Mouse (Mus musculus): Measurements from ENCODE around the gene Qrich2. TPM values are rescaled to one million over a fixed set of nuclear protein-coding genes. Genes with fewer than 3 reads are reported as not detected.

The Qrich2 gene
- total and polyA plus RNA-seq, 3 experiments = 0.11 TPM; not detected in 2

GRCm38 (mm10) chr11:116511301-116511868, 45.3 kb upstream of the Qrich2 start:
- H3K27ac ChIP-seq (ENCODE audit: control insufficient read depth, low read depth, low read length) = peak overlapping the region; percentile 66

GRCm38 (mm10) chr11:116508689-116509088, 42.6 kb upstream of the Qrich2 start:
- Histone ChIP-seq H3K9ac (ENCODE audit: control insufficient read depth, low read depth, low read length, poor library complexity, severe bottlenecking) (no peak overlapping the region), H3K36me3 (ENCODE audit: control insufficient read depth in 1 of 2, insufficient read depth in 2 of 2, low read length in 2 of 2) (peaks cover 0 to 30% of the 10 kb centered on the region in 2 experiments; a peak in 2 of 4 replicates), H3K27ac (ENCODE audit: control insufficient read depth, low read depth, low read length) (peak overlapping the region; percentile 0; the same call in 1 of the 2 replicates), H3K4me1 (ENCODE audit: control insufficient read depth in 1 of 2, insufficient read depth in 2 of 2, low read length in 2 of 2) (peaks cover 21 to 43% of the 10 kb centered on the region in 2 experiments), H3K4me3 (ENCODE audit: control insufficient read depth in 1 of 2, insufficient read depth in 1 of 2, low read depth in 2 of 2, low read length in 2 of 2) (no peak overlapping the region), H3K27me3 (ENCODE audit: control insufficient read depth in 1 of 2, insufficient read depth in 2 of 2, low read length in 2 of 2) (no peaks in the 10 kb centered on the region), H3K9me3 (replicated peaks; ENCODE audit: insufficient read depth, low read length) (no peaks in the 10 kb centered on the region), H3K79me2 (ENCODE audit: control insufficient read depth, insufficient read depth, low read length, poor library complexity) (no peaks in the 10 kb centered on the region; the same call in 1 of the 2 replicates)
- no peak for DNase-seq (ENCODE audit: low read depth, low spot score)
- TF ChIP-seq RAD21 (IDR thresholded peaks at IDR 0.05; ENCODE audit: low read depth, low read length) = no peak
- TF ChIP-seq MAX (IDR thresholded peaks at IDR 0.05; ENCODE audit: low read length) = no peak
- TF ChIP-seq MAFK (IDR thresholded peaks at IDR 0.05; ENCODE audit: borderline replicate concordance, low read depth, low read length) = no peak
- no peak for TF ChIP-seq UBTF (IDR thresholded peaks at IDR 0.05; ENCODE audit: borderline replicate concordance, insufficient read depth, low read depth, low read length)
- no peak for TF ChIP-seq ZC3H11A (IDR thresholded peaks at IDR 0.05; ENCODE audit: low read depth, low read length)
- TF ChIP-seq TBP (IDR thresholded peaks at IDR 0.05; ENCODE audit: low read depth, low read length) = no peak
- TF ChIP-seq POLR2AphosphoS5 (IDR thresholded peaks at IDR 0.05; ENCODE audit: borderline replicate concordance, low read depth, low read length) = no peak
- TF ChIP-seq SIN3A (IDR thresholded peaks at IDR 0.05; ENCODE audit: low read length) = no peak
- no peak for TF ChIP-seq MXI1 (IDR thresholded peaks at IDR 0.05; ENCODE audit: low read depth, low read length)
- TF ChIP-seq KAT2A (conservative IDR thresholded peaks at IDR 0.05; ENCODE audit: low read depth, low read length) = no peak
- TF ChIP-seq ZKSCAN1 (IDR thresholded peaks at IDR 0.05; ENCODE audit: low read depth, low read length) = no peak
- TF ChIP-seq MYC (IDR thresholded peaks at IDR 0.05; ENCODE audit: low read depth, low read length) = no peak
- TF ChIP-seq POLR2AphosphoS2 (IDR thresholded peaks at IDR 0.05; ENCODE audit: low read length) = no peak
- no peak for TF ChIP-seq MYB (IDR thresholded peaks at IDR 0.05; ENCODE audit: low read depth, low read length)
- TF ChIP-seq NELFE (IDR thresholded peaks at IDR 0.05; ENCODE audit: low read depth, low read length) = no peak
- no peak for TF ChIP-seq CHD2 (IDR thresholded peaks at IDR 0.05; ENCODE audit: low read length)
- TF ChIP-seq E2F4 (IDR thresholded peaks at IDR 0.05; ENCODE audit: borderline replicate concordance, low read depth, low read length) = no peak

More at GRCm38 (mm10) chr11:116511301-116511868, 45.3 kb upstream of the Qrich2 start:
- Histone ChIP-seq H3K4me1 (ENCODE audit: control insufficient read depth in 1 of 2, insufficient read depth in 2 of 2, low read length in 2 of 2) (peaks cover 20 to 26% of the 10 kb centered on the region in 2 experiments), H3K79me2 (ENCODE audit: control insufficient read depth, insufficient read depth, low read length, poor library complexity) (no peaks in the 10 kb centered on the region), H3K9me3 (replicated peaks; ENCODE audit: insufficient read depth, low read length) (no peaks in the 10 kb centered on the region), H3K9ac (ENCODE audit: control insufficient read depth, low read depth, low read length, poor library complexity, severe bottlenecking) (peak overlapping the region; percentile 13; the same call in 1 of the 2 replicates), H3K4me3 (ENCODE audit: control insufficient read depth in 1 of 2, insufficient read depth in 1 of 2, low read depth in 2 of 2, low read length in 2 of 2) (peak overlapping the region in 1 of 2 experiments; percentile 5; a peak in 1 of 4 replicates), H3K36me3 (ENCODE audit: control insufficient read depth in 1 of 2, insufficient read depth in 2 of 2, low read length in 2 of 2) (peaks cover 0 to 20% of the 10 kb centered on the region in 2 experiments; a peak in 2 of 4 replicates), H3K27me3 (ENCODE audit: control insufficient read depth in 1 of 2, insufficient read depth in 2 of 2, low read length in 2 of 2) (no peaks in the 10 kb centered on the region)
- DNase-seq (ENCODE audit: low read depth, low spot score) = peak; percentile 95
- TF ChIP-seq ELF1 (IDR thresholded peaks at IDR 0.05; ENCODE audit: low read depth, low read length) (peak; percentile 37; the same call in 1 of the 2 replicates), SIN3A (IDR thresholded peaks at IDR 0.05; ENCODE audit: low read length) (peak; percentile 58; the same call in 1 of the 2 replicates), NELFE (IDR thresholded peaks at IDR 0.05; ENCODE audit: low read depth, low read length) (peak; percentile 54), RCOR1 (IDR thresholded peaks at IDR 0.05; ENCODE audit: low read depth, low read length) (peak; percentile 12; the same call in 1 of the 2 replicates), GATA1 (IDR thresholded peaks at IDR 0.05; ENCODE audit: low read depth, low read length) (peak; percentile 60), EP300 (IDR thresholded peaks at IDR 0.05; ENCODE audit: low read depth in 1 of 2, low read length in 2 of 2) (peak in 1 of 2 experiments; percentile 73; a peak in 3 of 4 replicates), POLR2A (IDR thresholded peaks at IDR 0.05; ENCODE audit: control insufficient read depth in 1 of 2, insufficient read depth in 1 of 2, low read depth in 1 of 2, low read length in 2 of 2, poor library complexity in 1 of 2) (peak in 1 of 2 experiments; percentile 73; a peak in 2 of 4 replicates), MAFK (IDR thresholded peaks at IDR 0.05; ENCODE audit: borderline replicate concordance, low read depth, low read length) (no peak), MAZ (IDR thresholded peaks at IDR 0.05; ENCODE audit: low read depth, low read length) (0 out of 2 replicates have a peak, but pooled peaks have one; percentile 47), SMC3 (IDR thresholded peaks at IDR 0.05; ENCODE audit: low read depth, low read length) (no peak), MAX (IDR thresholded peaks at IDR 0.05; ENCODE audit: low read length) (0 out of 2 replicates have a peak, but pooled peaks have one; percentile 14), MYB (IDR thresholded peaks at IDR 0.05; ENCODE audit: low read depth, low read length) (no peak), TCF12 (IDR thresholded peaks at IDR 0.05; ENCODE audit: low read depth, low read length) (peak; percentile 41; the same call in 1 of the 2 replicates), TBP (IDR thresholded peaks at IDR 0.05; ENCODE audit: low read depth, low read length) (peak; percentile 70)

Measured in MEL (cell line).